Mouse (Mus musculus) spleen, adult 18-20 months (tissue): ENCODE results near the gene Psmb8.
A peak's percentile ranks its signal among the peaks of the same experiment; 100 is the strongest.

Source experiments
- DNase-seq, 2 experiments: peaks; one replicate each; pipeline ENCODE4 v3.0.0; 2022; ENCODE audit warnings: mixed read lengths in 2 of 2

Gene Psmb8

GRCm38 (mm10) chr17:34193468-34193867 is 4.1 kb upstream of the Psmb8 start:
- DNase-seq, result no peak

- no peak for DNase-seq
Observed at GRCm38 (mm10) chr17:34194723-34195122, 2.8 kb upstream of the Psmb8 start.

GRCm38 (mm10) chr17:34196491-34196890 is 1.0 kb upstream of the Psmb8 start:
- DNase-seq, result peak; percentile 64 to 71

GRCm38 (mm10) chr17:34197904-34198520 is 491 bp downstream of the Psmb8 start:
- DNase-seq, result peak; percentile 76 to 81

- no peak for DNase-seq
Observed at GRCm38 (mm10) chr17:34198521-34198912, 996 bp downstream of the Psmb8 start.

GRCm38 (mm10) chr17:34199050-34199619 is 1.6 kb downstream of the Psmb8 start:
- DNase-seq, result no peak

GRCm38 (mm10) chr17:34200047-34200446 is 2.5 kb downstream of the Psmb8 start:
- no peak for DNase-seq

GRCm38 (mm10) chr17:34200772-34201505 is 3.4 kb downstream of the Psmb8 start:
- no peak for DNase-seq

GRCm38 (mm10) chr17:34201506-34202055 is 4.1 kb downstream of the Psmb8 start:
- no peak for DNase-seq

- DNase-seq, result no peak
Observed at GRCm38 (mm10) chr17:34202760-34203442, 5.4 kb downstream of the Psmb8 start.

GRCm38 (mm10) chr17:34203444-34203843 is 5.9 kb downstream of the Psmb8 start, which contains the start of gene Tap2:
Gene Tap2 (plus strand): TSS chr17:34203527.
- DNase-seq, result no peak

- DNase-seq, result peak; percentile 88 to 94
Observed at GRCm38 (mm10) chr17:34204303-34205010, 6.9 kb downstream of the Psmb8 start.

GRCm38 (mm10) chr17:34205021-34205745 is 7.7 kb downstream of the Psmb8 start:
- DNase-seq, result no peak

GRCm38 (mm10) chr17:34205746-34206176 is 8.2 kb downstream of the Psmb8 start:
- peak in 1 of 2 experiments; percentile 20 for DNase-seq

GRCm38 (mm10) chr17:34206731-34207130 is 9.2 kb downstream of the Psmb8 start:
- peak in 1 of 2 experiments; percentile 2 for DNase-seq

- DNase-seq, result peak in 1 of 2 experiments; percentile 21
Observed at GRCm38 (mm10) chr17:34207456-34207855, 9.9 kb downstream of the Psmb8 start.

- peak in 1 of 2 experiments; percentile 4 for DNase-seq
Observed at GRCm38 (mm10) chr17:34207866-34208265, 10.3 kb downstream of the Psmb8 start.

GRCm38 (mm10) chr17:34208421-34208820 is 10.9 kb downstream of the Psmb8 start:
- DNase-seq, result no peak

- DNase-seq, result peak in 1 of 2 experiments; percentile 18
Observed at GRCm38 (mm10) chr17:34209680-34210079, 12.2 kb downstream of the Psmb8 start.

GRCm38 (mm10) chr17:34210599-34210998 is 13.1 kb downstream of the Psmb8 start:
- DNase-seq, result peak in 1 of 2 experiments; percentile 5

- DNase-seq, result peak in 1 of 2 experiments; percentile 22
Observed at GRCm38 (mm10) chr17:34211746-34212365, 14.3 kb downstream of the Psmb8 start.
